Mouse (Mus musculus) stomach, postnatal 0 days (tissue): ENCODE measurements around the gene Gpx4. TPM values are rescaled to one million over a fixed set of nuclear protein-coding genes. Genes with fewer than 3 reads are reported as not detected.

Source experiments
- ATAC-seq: fragments of 200-750 bp; cut with Nextera tagmentation; 2 replicates; pipeline ENCODE4 v1.8.0; 2017; ENCODE audit not compliant: low FRiP score, low TSS enrichment
- DNase-seq: peaks from one replicate; pipeline ENCODE4 v3.0.0-alpha.2; 2016; ENCODE audit warnings: low spot score
- H3K27ac ChIP-seq: fragments of 300-500 bp; sonication (generic); replicated peaks from 2 replicates; pipeline ENCODE4 v1.5.1; 2014; ENCODE audit warnings: mild to moderate bottlenecking, control low read depth
- H3K27me3 ChIP-seq: fragments of 300-500 bp; sonication (generic); 2 replicates; pipeline ENCODE4 v1.6.1; 2014; ENCODE audit warnings: low read length; ENCODE audit not compliant: control insufficient read depth, insufficient read depth
- H3K36me3 ChIP-seq: fragments of 300-500 bp; sonication (generic); 2 replicates; pipeline ENCODE4 v1.6.1; 2014; ENCODE audit warnings: low read length, mixed read lengths; ENCODE audit not compliant: control insufficient read depth, insufficient read depth
- H3K4me1 ChIP-seq: fragments of 300-500 bp; sonication (generic); replicated peaks from 2 replicates; pipeline ENCODE4 v1.6.1; 2014; ENCODE audit warnings: antibody characterized with exemption; ENCODE audit not compliant: control insufficient read depth, insufficient read depth
- H3K4me2 ChIP-seq: fragments of 300-500 bp; sonication (generic); replicated peaks from 2 replicates; pipeline ENCODE4 v1.6.1; 2014; ENCODE audit warnings: low read depth, mild to moderate bottlenecking, control low read depth, moderate library complexity
- H3K4me3 ChIP-seq: fragments of 300-500 bp; sonication (generic); 2 replicates; pipeline ENCODE4 v1.5.1; 2014; ENCODE audit warnings: low read depth, low read length, control low read depth
- H3K9ac ChIP-seq: fragments of 300-500 bp; sonication (generic); 2 replicates; pipeline ENCODE4 v1.6.1; 2014; ENCODE audit warnings: mild to moderate bottlenecking, low read length, control low read depth, mixed read lengths
- H3K9me3 ChIP-seq: fragments of 300-500 bp; sonication (generic); 2 replicates; pipeline ENCODE4 v1.6.1; 2016; ENCODE audit warnings: low read length; ENCODE audit not compliant: control insufficient read depth
- CTCF ChIP-seq: IDR thresholded peaks from 2 replicates; pipeline ENCODE4 v1.5.1; 2016; ENCODE audit warnings: antibody characterized with exemption, low read depth, mild to moderate bottlenecking, moderate library complexity
- EP300 ChIP-seq: optimal IDR thresholded peaks from 2 replicates; pipeline ENCODE3; 2016; ENCODE audit warnings: antibody characterized with exemption
- WGBS: fragments of 180-500 bp; shearing (Covaris S2); extraction: QIAGEN DNeasy Blood & Tissue Kit; methylation state at CpG from one replicate; pipeline ENCODE4 v1.1.7; 2014; 5-methylcytosine and 5-hydroxymethylcytosine counted together
- polyA plus RNA-seq: library from polyadenylated mRNA; unstranded; fragments of >200 nt; fragmentation: Nextera tagmentation; extraction: Ambion mirVana; gene quantifications from 2 replicates; pipeline ENCODE4 v1.2.1, GENCODE M21; 2015

Gene Gpx4
- polyA plus RNA-seq, 1 experiment from 2014 or later = 435 TPM

DNA sequence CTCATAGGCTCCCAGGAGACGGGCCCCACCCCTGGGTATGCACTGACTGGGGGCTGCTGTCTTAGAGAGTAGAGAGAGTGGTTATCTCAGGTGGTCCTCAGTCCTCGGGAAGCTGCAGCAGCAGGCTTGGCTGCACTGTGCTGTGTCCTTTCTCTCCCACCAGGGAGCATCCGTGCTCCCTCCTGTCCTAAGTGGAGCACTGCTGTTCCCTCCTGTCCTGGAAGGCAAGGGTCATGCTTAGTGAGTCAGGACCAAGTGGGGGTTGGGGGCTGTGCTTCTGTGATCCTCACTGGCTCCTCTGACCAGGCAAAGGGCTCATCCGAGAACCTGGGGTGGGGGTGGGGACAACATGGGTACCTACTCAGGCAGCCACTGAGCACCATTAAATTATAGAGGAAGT, 42.2 kb downstream of the Gpx4 start:
- 58% methylated on average over 4 of the region's 4 CpGs for WGBS
- no peak for TF ChIP-seq EP300
- peak; percentile 47 for TF ChIP-seq CTCF

GRCm38 (mm10) chr10:80091527-80091926, 44.6 kb downstream of the Gpx4 start:
- WGBS = 81% methylated on average over 6 of the region's 6 CpGs
- Histone ChIP-seq H3K4me2 (no peak overlapping the region), H3K4me3 (no peak overlapping the region), H3K27me3 (no peaks in the 10 kb centered on the region), H3K9me3 (no peaks in the 10 kb centered on the region), H3K36me3 (no peaks in the 10 kb centered on the region), H3K9ac (no peak overlapping the region; the same call in 1 of the 2 replicates), H3K27ac (no peak overlapping the region; the same call in 1 of the 2 replicates), H3K4me1 (peaks cover 9% of the 10 kb centered on the region)
- DNase-seq = no peak
- ATAC-seq = no peak
- TF ChIP-seq EP300 = no peak
- no peak for TF ChIP-seq CTCF

More for the DNA sequence above, 42.2 kb downstream of the Gpx4 start:
- H3K4me2 ChIP-seq = no peak overlapping the region
- H3K27me3 ChIP-seq = no peaks in the 10 kb centered on the region
- no peaks in the 10 kb centered on the region; the same call in 1 of the 2 replicates for H3K36me3 ChIP-seq
- no peak for DNase-seq
- no peak overlapping the region for H3K9ac ChIP-seq
- no peaks in the 10 kb centered on the region for H3K9me3 ChIP-seq
- H3K4me1 ChIP-seq = peaks cover 12% of the 10 kb centered on the region
- ATAC-seq = no peak
- no peak overlapping the region for H3K27ac ChIP-seq
- no peak overlapping the region for H3K4me3 ChIP-seq

- no peak overlapping the region for H3K9ac ChIP-seq
- H3K4me3 ChIP-seq = no peak overlapping the region
- DNase-seq (no peak), ATAC-seq (no peak)
- H3K27me3 ChIP-seq = no peaks in the 10 kb centered on the region
- H3K9me3 ChIP-seq = no peaks in the 10 kb centered on the region
- WGBS = 50% methylated on average over 5 of the region's 5 CpGs
- no peak overlapping the region for H3K4me2 ChIP-seq
- no peaks in the 10 kb centered on the region for H3K36me3 ChIP-seq
- TF ChIP-seq EP300 (no peak), CTCF (no peak)
- H3K4me1 ChIP-seq = peaks cover 9% of the 10 kb centered on the region
- H3K27ac ChIP-seq = no peak overlapping the region
Measured at GRCm38 (mm10) chr10:80092690-80093089, 45.7 kb downstream of the Gpx4 start.

DNA sequence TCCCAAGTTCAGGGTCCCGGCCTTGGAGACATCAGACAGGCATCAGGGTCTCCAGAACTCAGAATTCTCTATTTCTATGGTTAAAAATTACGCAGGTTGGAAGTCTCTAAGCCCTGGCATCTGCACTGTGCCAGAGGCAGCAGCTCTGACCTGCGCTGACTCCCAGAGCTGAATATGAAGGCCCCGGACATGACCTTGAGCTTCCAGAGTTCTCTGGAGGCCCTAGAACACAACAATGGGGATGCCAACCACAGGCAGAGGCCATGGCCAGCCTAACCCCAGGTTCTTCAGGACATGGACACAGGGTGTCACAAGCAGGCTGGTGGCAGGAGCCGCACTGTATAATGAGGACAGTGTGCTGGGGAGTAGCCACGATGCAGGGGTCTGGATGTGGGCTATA, 47.1 kb downstream of the Gpx4 start:
- 87% methylated on average over 6 of the region's 6 CpGs for WGBS
- TF ChIP-seq CTCF (no peak), EP300 (no peak)
- H3K4me1 ChIP-seq = peaks cover 9% of the 10 kb centered on the region
- no peaks in the 10 kb centered on the region for H3K9me3 ChIP-seq
- no peak overlapping the region for H3K4me2 ChIP-seq
- no peak overlapping the region for H3K9ac ChIP-seq
- no peak for ATAC-seq
- no peak for DNase-seq
- H3K36me3 ChIP-seq = no peaks in the 10 kb centered on the region
- no peak overlapping the region for H3K4me3 ChIP-seq
- no peak overlapping the region for H3K27ac ChIP-seq
- H3K27me3 ChIP-seq = no peaks in the 10 kb centered on the region

DNA sequence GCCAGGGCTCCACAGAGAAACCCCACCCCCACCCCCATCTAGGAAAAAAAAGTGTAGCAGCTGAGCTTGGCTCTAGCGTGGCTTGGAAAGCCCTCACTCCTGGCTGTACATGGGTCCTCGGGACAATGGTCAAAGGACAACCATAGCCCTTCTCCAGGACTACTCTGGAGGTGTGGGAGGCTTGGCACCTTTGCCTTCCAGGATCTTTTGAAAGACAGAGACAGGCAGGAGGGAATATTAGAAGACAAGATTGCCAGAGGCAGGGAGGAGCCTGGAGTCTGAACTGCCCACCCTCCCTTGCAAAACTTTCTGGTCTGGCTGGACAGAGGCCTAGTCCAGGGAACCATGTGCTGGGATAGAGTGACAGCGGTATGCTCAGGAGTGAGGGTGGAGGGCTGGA, 47.7 kb downstream of the Gpx4 start:
- Histone ChIP-seq H3K4me3 (no peak overlapping the region), H3K36me3 (no peaks in the 10 kb centered on the region), H3K27me3 (no peaks in the 10 kb centered on the region), H3K27ac (no peak overlapping the region), H3K4me2 (no peak overlapping the region), H3K9ac (no peak overlapping the region), H3K9me3 (no peaks in the 10 kb centered on the region), H3K4me1 (peaks cover 9% of the 10 kb centered on the region)
- WGBS = 74% methylated on average over 3 of the region's 3 CpGs
- TF ChIP-seq CTCF (no peak), EP300 (no peak)
- no peak for DNase-seq
- ATAC-seq = no peak

DNA sequence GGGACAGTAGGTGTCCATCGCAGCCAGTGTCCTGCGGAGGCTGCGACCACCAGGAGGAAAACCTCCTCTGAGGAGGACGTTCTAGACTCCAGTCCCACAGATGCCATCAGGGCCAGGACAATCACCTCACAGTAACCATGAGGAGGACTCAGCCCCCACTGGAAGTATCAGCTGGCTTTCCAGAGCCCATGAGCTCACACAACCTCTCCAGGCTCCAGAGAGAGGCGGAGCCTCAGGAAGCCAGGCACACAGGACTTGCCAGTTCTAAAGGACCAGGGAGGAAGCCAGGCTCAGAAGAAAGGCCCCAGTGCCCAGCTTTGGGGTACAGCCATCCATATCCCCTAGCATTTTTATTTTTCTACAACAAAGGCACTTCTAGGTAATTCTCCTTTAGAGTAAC, 48.6 kb downstream of the Gpx4 start:
- no peaks in the 10 kb centered on the region for H3K36me3 ChIP-seq
- H3K4me2 ChIP-seq = no peak overlapping the region
- H3K4me3 ChIP-seq = no peak overlapping the region
- peaks cover 12% of the 10 kb centered on the region for H3K4me1 ChIP-seq
- ATAC-seq = no peak
- H3K9ac ChIP-seq = no peak overlapping the region
- no peaks in the 10 kb centered on the region for H3K9me3 ChIP-seq
- DNase-seq = no peak
- no peak for TF ChIP-seq EP300
- no peak for TF ChIP-seq CTCF
- no peaks in the 10 kb centered on the region for H3K27me3 ChIP-seq
- H3K27ac ChIP-seq = no peak overlapping the region
- 72% methylated on average over 5 of the region's 5 CpGs for WGBS
